Mouse (Mus musculus) C2C12 (cell line): ENCODE data around the gene Smap2.

Experiments
- CTCF ChIP-seq: IDR thresholded peaks from one replicate; pipeline ENCODE4 v1.5.1; 2011; ENCODE audit not compliant: control insufficient read depth, insufficient read depth, insufficient read length
- MAX ChIP-seq: IDR thresholded peaks from one replicate; pipeline ENCODE4 v1.6.1; 2011; ENCODE audit warnings: mild to moderate bottlenecking, control low read depth
- MYOG ChIP-seq: IDR thresholded peaks from one replicate; pipeline ENCODE4 v1.6.1; 2011; ENCODE audit not compliant: control insufficient read depth, insufficient read length; ENCODE audit errors: extremely low read depth
- USF1 ChIP-seq: IDR thresholded peaks from one replicate; pipeline ENCODE4 v1.6.1; 2011; ENCODE audit warnings: low read depth, mild to moderate bottlenecking, control low read depth, moderate library complexity

DNA sequence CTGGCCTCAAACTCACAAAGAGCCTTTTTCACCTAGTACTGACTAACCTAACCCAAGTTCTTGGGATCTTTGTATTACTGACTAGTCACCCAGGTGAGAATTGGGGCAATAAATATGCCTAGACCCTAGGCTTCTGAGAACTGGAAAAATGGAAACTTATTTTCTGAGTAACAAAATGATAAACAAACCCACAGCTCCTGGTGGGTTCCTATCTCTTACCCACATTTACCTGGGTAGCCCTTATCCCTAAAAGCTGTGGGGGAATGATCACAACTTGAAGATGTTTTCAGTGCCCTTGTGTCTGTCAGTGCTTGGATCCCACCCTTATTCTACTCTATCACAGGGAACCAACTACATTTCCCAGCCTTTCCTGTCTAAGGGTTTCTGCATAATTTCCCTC, 10.0 kb downstream of the Smap2 start:
- TF ChIP-seq CTCF: no peak
- TF ChIP-seq MAX: no peak
- no peak for TF ChIP-seq USF1
- no peak for TF ChIP-seq MYOG
